Mouse (Mus musculus) kidney, adult 9 months (tissue): ENCODE measurements around the gene Gk2.

Experiments
- DNase-seq: peaks from one replicate; pipeline ENCODE4 v3.0.0; 2022

The Gk2 gene

GRCm38 (mm10) chr5:97456816-97457215, at the start of gene Gk2:
TSS of gene Gk2 (minus strand) at chr5:97457021.
- DNase-seq = no peak

DNA sequence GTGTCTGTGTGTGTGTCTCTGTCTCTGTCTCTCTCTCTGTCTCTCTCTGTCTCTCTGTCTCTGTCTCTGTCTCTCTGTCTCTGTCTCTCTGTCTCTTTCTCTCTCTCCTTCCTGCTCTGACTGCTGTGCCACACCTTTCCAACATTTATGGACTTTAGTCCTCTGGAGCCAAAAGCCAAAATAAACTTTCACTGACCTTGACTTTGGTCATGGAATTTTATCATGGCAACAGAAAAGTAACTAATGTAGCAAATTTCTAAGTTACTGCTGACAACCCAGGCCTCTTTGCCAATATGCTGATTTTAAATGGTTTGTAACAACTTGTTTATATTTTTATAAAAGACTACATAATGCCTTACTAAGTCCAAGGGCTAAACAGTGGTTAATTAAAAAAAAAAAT, 41.2 kb upstream of the Gk2 start:
- DNase-seq = peak; percentile 50

DNA sequence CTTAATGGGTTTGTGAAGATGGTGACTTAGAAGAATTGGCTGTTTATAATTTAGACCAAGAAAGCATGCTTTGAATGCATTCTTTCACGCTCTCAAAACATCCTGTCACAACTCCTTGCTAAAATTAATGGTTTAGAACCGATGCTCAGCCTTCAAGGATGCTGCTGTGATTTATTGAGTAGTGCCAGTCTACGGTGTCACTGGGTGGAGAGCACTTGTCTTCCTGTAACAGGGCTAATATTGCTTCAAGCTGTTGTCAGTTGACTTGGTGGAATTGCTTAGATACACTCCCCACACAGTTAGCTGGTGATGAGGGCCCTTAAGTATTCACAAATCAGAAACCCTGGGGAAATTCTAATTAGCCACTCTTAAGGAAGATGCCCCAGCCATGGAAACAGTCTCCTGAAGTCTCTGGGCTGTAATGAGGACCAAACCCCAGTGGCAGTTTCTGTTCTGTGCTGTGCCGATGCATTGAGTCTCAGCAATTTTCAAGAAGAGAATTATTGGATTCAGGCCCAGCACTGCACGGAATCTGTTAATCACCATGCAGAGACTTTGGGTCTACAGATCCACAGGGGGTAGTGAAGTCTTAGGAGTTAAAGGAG, 38.8 kb upstream of the Gk2 start:
- peak; percentile 7 for DNase-seq

DNA sequence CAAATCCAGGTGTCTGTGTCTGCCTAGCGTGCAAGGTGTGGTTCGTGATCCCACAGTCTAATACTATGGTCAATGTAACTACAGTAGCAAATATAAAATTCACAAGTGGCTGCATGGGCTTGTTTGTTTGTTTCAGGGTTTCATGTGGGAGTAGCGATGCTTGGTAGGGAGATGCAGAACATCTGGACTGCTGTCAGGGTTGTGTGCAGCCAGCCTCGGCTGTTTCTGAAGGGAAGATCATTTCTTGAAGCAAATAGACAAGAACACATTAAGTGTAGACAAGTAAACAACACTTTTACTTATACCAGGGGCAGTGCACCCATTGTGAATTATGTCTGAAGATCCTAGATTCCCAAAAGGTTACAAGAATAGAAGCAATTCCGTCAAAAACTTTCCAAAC, 36.6 kb upstream of the Gk2 start:
- no peak for DNase-seq

GRCm38 (mm10) chr5:97486141-97486540, 29.3 kb upstream of the Gk2 start:
- no peak for DNase-seq

DNA sequence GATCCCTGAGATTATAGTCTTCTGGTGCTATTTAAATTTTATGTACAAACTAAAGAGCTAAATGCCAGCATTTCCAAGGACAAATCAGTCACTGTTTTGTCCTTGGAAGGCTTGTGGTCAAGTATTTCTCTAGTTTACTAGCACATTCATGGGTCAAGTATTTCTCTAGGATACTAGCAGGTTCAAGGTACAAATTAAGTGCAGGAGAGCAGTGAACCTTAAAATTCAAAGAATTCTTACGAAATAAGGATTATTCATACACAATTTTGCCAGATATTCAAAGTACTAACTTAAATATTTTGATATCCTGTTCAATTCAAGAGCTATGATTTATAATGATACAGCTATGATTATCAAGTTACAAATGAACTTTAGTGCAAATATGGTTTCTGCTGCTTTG, 23.2 kb upstream of the Gk2 start:
- DNase-seq = peak; percentile 55

DNA sequence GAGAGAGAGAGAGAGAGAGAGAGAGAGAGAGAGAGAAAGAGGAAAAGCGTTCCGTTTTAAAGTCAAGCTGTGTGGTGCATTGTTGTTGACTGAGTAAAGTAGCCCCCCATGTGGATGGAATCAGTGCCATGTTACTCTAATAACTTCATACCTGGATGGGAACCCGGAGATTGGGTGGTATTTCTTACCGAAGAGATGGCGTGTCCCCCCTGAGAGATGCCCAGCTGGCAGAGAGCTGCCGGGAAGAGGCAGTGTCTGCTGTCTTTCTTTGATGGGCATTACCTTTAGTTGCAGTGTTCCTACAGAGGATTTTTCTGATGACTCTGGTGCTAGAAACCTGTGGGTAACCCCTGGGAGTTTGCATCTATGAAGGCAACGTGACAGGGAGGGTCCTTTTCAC, 10.4 kb upstream of the Gk2 start:
- no peak for DNase-seq

- no peak for DNase-seq
These were observed 9.8 kb upstream of the Gk2 start for GRCm38 (mm10) chr5:97466430-97467158.

DNA sequence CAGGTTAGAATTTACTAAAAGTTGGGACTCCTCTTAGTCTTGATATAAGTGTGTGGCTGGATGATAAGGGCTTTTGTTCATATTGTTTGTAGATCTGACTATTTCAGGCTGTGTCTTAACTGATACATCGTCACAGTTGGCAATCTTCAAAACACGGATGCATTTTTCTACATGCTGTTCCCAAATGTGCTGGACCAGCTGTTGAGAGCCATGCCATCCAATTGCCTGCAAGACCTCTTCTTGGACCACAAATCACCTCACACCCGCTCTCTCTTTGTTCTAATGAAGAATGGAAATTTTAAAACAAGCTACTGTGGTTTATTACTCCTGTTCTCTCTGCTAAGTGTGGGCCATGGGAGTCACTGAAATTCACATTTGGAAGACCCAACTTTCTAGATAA, 9.1 kb upstream of the Gk2 start:
- no peak for DNase-seq

GRCm38 (mm10) chr5:97462856-97463255, 6.0 kb upstream of the Gk2 start:
- no peak for DNase-seq

DNA sequence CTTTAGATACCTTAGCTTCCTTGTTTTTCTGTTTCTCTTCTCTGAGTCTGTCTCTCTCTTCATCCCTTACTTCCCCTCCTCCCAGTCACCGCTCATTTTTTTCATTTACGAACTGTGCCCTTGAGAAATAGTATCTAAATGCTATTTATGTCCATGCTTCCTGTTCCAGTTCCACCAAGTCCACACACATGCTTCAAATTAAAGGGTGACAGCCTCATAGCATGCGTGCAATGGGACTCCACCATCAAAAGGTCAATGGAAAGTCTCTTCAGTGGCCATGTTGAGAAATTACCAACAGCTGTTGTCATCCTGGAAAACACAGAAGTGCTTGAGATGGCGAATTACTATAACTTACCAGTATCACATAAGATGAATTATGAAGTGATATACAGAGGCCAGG, 5.4 kb downstream of the Gk2 start:
- no peak for DNase-seq

DNA sequence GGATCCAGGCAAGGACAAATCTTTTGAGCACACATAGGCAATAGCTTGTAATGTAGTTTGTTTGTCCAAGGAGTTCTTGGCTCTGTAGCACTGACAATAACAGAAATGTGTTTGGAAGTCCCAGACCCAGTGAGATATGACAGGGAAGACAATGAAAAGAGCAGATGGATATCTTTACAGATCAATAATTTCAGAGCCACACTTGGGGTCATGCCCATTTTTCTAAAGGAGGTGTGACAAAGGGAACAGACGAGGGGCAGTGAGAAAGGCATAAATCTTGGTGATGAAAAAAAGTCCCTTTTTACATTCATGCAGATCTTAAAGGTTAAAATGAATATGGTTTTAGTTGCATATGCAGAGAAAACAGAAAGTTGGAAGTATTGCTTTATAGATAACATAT, 12.6 kb downstream of the Gk2 start:
- no peak for DNase-seq

GRCm38 (mm10) chr5:97432512-97432911, 24.3 kb downstream of the Gk2 start:
- no peak for DNase-seq

GRCm38 (mm10) chr5:97429976-97430375, 26.8 kb downstream of the Gk2 start:
- no peak for DNase-seq

DNA sequence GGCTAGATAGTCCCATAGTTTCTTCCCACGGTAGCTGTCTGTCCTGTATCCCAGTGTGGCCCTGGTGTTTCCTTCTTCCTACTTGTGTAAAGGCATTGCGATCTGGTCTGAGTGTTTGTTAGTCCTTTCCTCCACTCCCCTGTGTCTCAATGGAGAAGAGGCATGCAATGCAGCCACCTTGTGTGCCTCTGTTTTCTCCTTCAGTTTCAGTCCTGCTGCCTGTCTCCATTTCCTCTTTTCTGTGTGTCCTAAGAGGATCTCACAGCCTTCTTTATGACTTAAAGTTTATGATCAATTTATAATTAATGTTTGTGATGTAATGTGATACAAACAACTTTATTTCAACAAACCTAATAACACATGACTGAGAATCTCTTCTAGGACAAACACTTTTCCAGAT, 35.2 kb downstream of the Gk2 start:
- DNase-seq = no peak

- no peak for DNase-seq
These were observed 39.6 kb downstream of the Gk2 start for GRCm38 (mm10) chr5:97417185-97417584.

GRCm38 (mm10) chr5:97415837-97416236, 41.0 kb downstream of the Gk2 start:
- no peak for DNase-seq

- no peak for DNase-seq
These were observed 43.1 kb downstream of the Gk2 start for GRCm38 (mm10) chr5:97413716-97414115.

- DNase-seq = no peak
These were observed 46.6 kb downstream of the Gk2 start for GRCm38 (mm10) chr5:97410190-97410589.

GRCm38 (mm10) chr5:97409234-97409704, 47.6 kb downstream of the Gk2 start:
- DNase-seq = no peak
